Mouse (Mus musculus): ENCODE data around the gene Tmem26. TPM values are rescaled to one million over a fixed set of nuclear protein-coding genes. Genes with fewer than 3 reads are reported as not detected.
"Not testable (repeated sequence)": the region's sequence is repeated elsewhere in the genome, so short reads cannot be mapped to it uniquely, and the experiment has no call there.

The Tmem26 gene
- polyA plus RNA-seq, 1 experiment = not detected

- Histone ChIP-seq H3K4me3 (replicated peaks) (no peak overlapping the region), H3K27me3 (ENCODE audit: control insufficient read depth) (no peaks in the 10 kb centered on the region), H3K4me1 (ENCODE audit: control insufficient read depth) (no peaks in the 10 kb centered on the region), H3K9me3 (ENCODE audit: control insufficient read depth, low read length) (peaks cover 2% of the 10 kb centered on the region; the same call in 1 of the 2 replicates), H3K36me3 (ENCODE audit: control insufficient read depth) (no peaks in the 10 kb centered on the region)
- no peak for TF ChIP-seq GATA1 (IDR thresholded peaks at IDR 0.05; ENCODE audit: low read length)
These were observed 12.2 kb downstream of the Tmem26 start for GRCm38 (mm10) chr10:68735621-68736020.

- Histone ChIP-seq H3K4me3 (replicated peaks) (no peak overlapping the region), H3K4me1 (ENCODE audit: control insufficient read depth) (no peaks in the 10 kb centered on the region), H3K36me3 (ENCODE audit: control insufficient read depth) (no peaks in the 10 kb centered on the region), H3K27me3 (ENCODE audit: control insufficient read depth) (no peaks in the 10 kb centered on the region), H3K9me3 (ENCODE audit: control insufficient read depth, low read length) (peaks cover 2% of the 10 kb centered on the region; the same call in 1 of the 2 replicates)
- TF ChIP-seq TAL1 (IDR thresholded peaks at IDR 0.05; ENCODE audit: low read length) (no peak), GATA1 (IDR thresholded peaks at IDR 0.05; ENCODE audit: low read length) (no peak)
These were observed 13.9 kb downstream of the Tmem26 start for GRCm38 (mm10) chr10:68737391-68737790.

GRCm38 (mm10) chr10:68738981-68739380 is 15.5 kb downstream of the Tmem26 start:
- not testable (repeated sequence) for H3K9me3 ChIP-seq (ENCODE audit: control insufficient read depth, low read length); H3K4me1 ChIP-seq (ENCODE audit: control insufficient read depth); H3K36me3 ChIP-seq (ENCODE audit: control insufficient read depth); H3K4me3 ChIP-seq (replicated peaks); H3K27me3 ChIP-seq (ENCODE audit: control insufficient read depth)

GRCm38 (mm10) chr10:68740251-68740650 is 16.8 kb downstream of the Tmem26 start:
- TF ChIP-seq GATA1 (IDR thresholded peaks at IDR 0.05; ENCODE audit: low read length) (no peak), TAL1 (IDR thresholded peaks at IDR 0.05; ENCODE audit: low read length) (no peak)
- Histone ChIP-seq H3K4me3 (replicated peaks) (no peak overlapping the region), H3K4me1 (ENCODE audit: control insufficient read depth) (no peaks in the 10 kb centered on the region), H3K9me3 (ENCODE audit: control insufficient read depth, low read length) (peaks cover 2% of the 10 kb centered on the region; the same call in 1 of the 2 replicates), H3K36me3 (ENCODE audit: control insufficient read depth) (no peaks in the 10 kb centered on the region), H3K27me3 (ENCODE audit: control insufficient read depth) (no peaks in the 10 kb centered on the region)

GRCm38 (mm10) chr10:68750921-68751320 is 27.5 kb downstream of the Tmem26 start:
- H3K4me3 ChIP-seq (replicated peaks) = no peak overlapping the region
- H3K9me3 ChIP-seq (ENCODE audit: control insufficient read depth, low read length) = no peaks in the 10 kb centered on the region
- TF ChIP-seq GATA1 (IDR thresholded peaks at IDR 0.05; ENCODE audit: low read length) = no peak
- no peaks in the 10 kb centered on the region for H3K27me3 ChIP-seq (ENCODE audit: control insufficient read depth)
- H3K4me1 ChIP-seq (ENCODE audit: control insufficient read depth) = no peaks in the 10 kb centered on the region
- no peaks in the 10 kb centered on the region for H3K36me3 ChIP-seq (ENCODE audit: control insufficient read depth)

GRCm38 (mm10) chr10:68759238-68759637 is 35.8 kb downstream of the Tmem26 start:
- Histone ChIP-seq H3K27me3 (ENCODE audit: control insufficient read depth) (no peaks in the 10 kb centered on the region), H3K4me1 (ENCODE audit: control insufficient read depth) (no peaks in the 10 kb centered on the region)
- TF ChIP-seq TAL1 (IDR thresholded peaks at IDR 0.05; ENCODE audit: low read length) = no peak
- TF ChIP-seq GATA1 (IDR thresholded peaks at IDR 0.05; ENCODE audit: low read length) = no peak

GRCm38 (mm10) chr10:68759789-68760188 is 36.3 kb downstream of the Tmem26 start:
- TF ChIP-seq TAL1 (IDR thresholded peaks at IDR 0.05; ENCODE audit: low read length) (no peak), GATA1 (IDR thresholded peaks at IDR 0.05; ENCODE audit: low read length) (no peak)
- no peaks in the 10 kb centered on the region for H3K27me3 ChIP-seq (ENCODE audit: control insufficient read depth)
- no peaks in the 10 kb centered on the region for H3K4me1 ChIP-seq (ENCODE audit: control insufficient read depth)
- no peak overlapping the region for H3K4me3 ChIP-seq (replicated peaks)
- H3K36me3 ChIP-seq (ENCODE audit: control insufficient read depth) = no peaks in the 10 kb centered on the region
- no peaks in the 10 kb centered on the region for H3K9me3 ChIP-seq (ENCODE audit: control insufficient read depth, low read length)

More at GRCm38 (mm10) chr10:68759238-68759637, 35.8 kb downstream of the Tmem26 start:
- Histone ChIP-seq H3K36me3 (ENCODE audit: control insufficient read depth) (no peaks in the 10 kb centered on the region), H3K9me3 (ENCODE audit: control insufficient read depth, low read length) (no peaks in the 10 kb centered on the region), H3K4me3 (replicated peaks) (no peak overlapping the region)

GRCm38 (mm10) chr10:68781067-68781868 is 57.8 kb downstream of the Tmem26 start:
- H3K27me3 ChIP-seq (ENCODE audit: control insufficient read depth) = no peaks in the 10 kb centered on the region

GRCm38 (mm10) chr10:68782724-68783123 is 59.3 kb downstream of the Tmem26 start:
- no peaks in the 10 kb centered on the region for H3K36me3 ChIP-seq (ENCODE audit: control insufficient read depth)
- no peaks in the 10 kb centered on the region for H3K27me3 ChIP-seq (ENCODE audit: control insufficient read depth)
- no peak overlapping the region for H3K4me3 ChIP-seq (replicated peaks)
- H3K9me3 ChIP-seq (ENCODE audit: control insufficient read depth, low read length) = peaks cover 11% of the 10 kb centered on the region
- H3K4me1 ChIP-seq (ENCODE audit: control insufficient read depth) = no peaks in the 10 kb centered on the region
- TF ChIP-seq GATA1 (IDR thresholded peaks at IDR 0.05; ENCODE audit: low read length) (no peak), TAL1 (IDR thresholded peaks at IDR 0.05; ENCODE audit: low read length) (no peak)

More at GRCm38 (mm10) chr10:68781067-68781868, 57.8 kb downstream of the Tmem26 start:
- peaks cover 9% of the 10 kb centered on the region for H3K9me3 ChIP-seq (ENCODE audit: control insufficient read depth, low read length)
- no peaks in the 10 kb centered on the region for H3K36me3 ChIP-seq (ENCODE audit: control insufficient read depth)
- H3K4me1 ChIP-seq (ENCODE audit: control insufficient read depth) = no peaks in the 10 kb centered on the region
- H3K4me3 ChIP-seq (replicated peaks) = no peak overlapping the region
- TF ChIP-seq TAL1 (IDR thresholded peaks at IDR 0.05; ENCODE audit: low read length) (no peak), GATA1 (IDR thresholded peaks at IDR 0.05; ENCODE audit: low read length) (no peak)

GRCm38 (mm10) chr10:68783856-68784255 is 60.4 kb downstream of the Tmem26 start:
- Histone ChIP-seq H3K4me1 (ENCODE audit: control insufficient read depth) (no peaks in the 10 kb centered on the region), H3K36me3 (ENCODE audit: control insufficient read depth) (no peaks in the 10 kb centered on the region), H3K27me3 (ENCODE audit: control insufficient read depth) (no peaks in the 10 kb centered on the region), H3K4me3 (replicated peaks) (no peak overlapping the region), H3K9me3 (ENCODE audit: control insufficient read depth, low read length) (peaks cover 6% of the 10 kb centered on the region)
- TF ChIP-seq TAL1 (IDR thresholded peaks at IDR 0.05; ENCODE audit: low read length) = no peak
- TF ChIP-seq GATA1 (IDR thresholded peaks at IDR 0.05; ENCODE audit: low read length) = no peak
